In genomic region chr5:144267535-144268241, GRCm38 (mm10) we compare ENCODE assay signal across 8 mouse cellular contexts. TPM values are rescaled to one million over a fixed set of nuclear protein-coding genes. Genes with fewer than 3 reads are reported as not detected.
DNase-seq lines count a peak whose midpoint lies in the region; ATAC-seq and TF ChIP-seq lines count a peak whose summit lies in the region.

No protein-coding gene starts in this region.

- peak; percentile 66 for DNase-seq in layer of hippocampus, adult 11-12 months (ENCODE audit: low spot score)
- no peak for DNase-seq in layer of hippocampus, adult 8-10 months (ENCODE audit: low spot score in 2 of 2)
- DNase-seq in G1E (ENCODE audit: low spot score), result no peak
- peak; percentile 62 for DNase-seq in gastrocnemius, postnatal 10 days
- peak; percentile 79 to 82 for DNase-seq in kidney, postnatal 36 days
- no peak for DNase-seq in embryo, embryonic 10 days (ENCODE audit: low spot score)
- no peak for DNase-seq in liver, embryonic 11.5 days (ENCODE audit: low spot score)

- no peaks in the 10 kb centered on the region for H3K27me3 ChIP-seq in G1E (ENCODE audit: insufficient read depth, low read length)
- H3K27me3 ChIP-seq in liver, embryonic 11.5 days (replicated peaks; ENCODE audit: control insufficient read depth, insufficient read depth, low read length), result no peaks in the 10 kb centered on the region

- ATAC-seq in G1E (ENCODE audit: extremely low read depth, insufficient number of reproducible peaks, low FRiP score, poor library complexity, severe bottlenecking), result no peak
- ATAC-seq in erythroblast, adult 5-6 weeks (replicated peaks; ENCODE audit: low FRiP score, poor library complexity, severe bottlenecking), result no peak
- ATAC-seq in liver, embryonic 11.5 days (replicated peaks; ENCODE audit: low FRiP score), result no peak

- H3K4me2 ChIP-seq in liver, embryonic 11.5 days, result no peak overlapping the region

- peaks cover 67% of the 10 kb centered on the region for H3K36me3 ChIP-seq in G1E (replicated peaks)
- H3K36me3 ChIP-seq in liver, embryonic 11.5 days (ENCODE audit: control insufficient read depth, insufficient read depth, low read length), result peaks cover 10% of the 10 kb centered on the region

- H3K4me1 ChIP-seq in G1E (ENCODE audit: insufficient read depth, low read depth, low read length), result peaks cover 18% of the 10 kb centered on the region
- H3K4me1 ChIP-seq in liver, embryonic 11.5 days (replicated peaks; ENCODE audit: control insufficient read depth, insufficient read depth, low read length), result peaks cover 7% of the 10 kb centered on the region

- H3K27ac ChIP-seq in liver, embryonic 11.5 days (ENCODE audit: low read depth, low read length), result no peak overlapping the region

- WGBS in liver, embryonic 11.5 days, result 87% methylated on average over 8 of the region's 8 CpGs

- no peak overlapping the region for H3K4me3 ChIP-seq in G1E (ENCODE audit: low read depth, low read length)
- H3K4me3 ChIP-seq in liver, embryonic 11.5 days (ENCODE audit: low read depth, low read length), result no peak overlapping the region

- peak; percentile 11; the same call in 1 of the 2 replicates for TF ChIP-seq CTCF in G1E (IDR thresholded peaks at IDR 0.05; ENCODE audit: low read depth, low read length)

- H3K9me3 ChIP-seq in G1E (replicated peaks), result no peaks in the 10 kb centered on the region
- H3K9me3 ChIP-seq in liver, embryonic 11.5 days (ENCODE audit: control insufficient read depth, low read length), result no peaks in the 10 kb centered on the region

- no peak overlapping the region for H3K9ac ChIP-seq in liver, embryonic 11.5 days (ENCODE audit: low read depth, low read length)

RNA-seq across cellular contexts. Expression of gene Bri3, which starts 23.5 kb away (rescaled TPM):
- 10 to 100 TPM; 55.7 to 78.1 (median 67.5) TPM for total RNA-seq in layer of hippocampus, adult 8-10 months (2022)
- total RNA-seq in G1E (2014; fragmentation: Nextera tagmentation) (33.0 and 37.6 TPM in 2 replicates), G1E (2017) (60.2 and 63.4 TPM in 2 replicates)
- polyA plus RNA-seq in G1E (2012), result 58.1 and 75.9 TPM in 2 replicates
- 10 to 100 TPM; 44.2 to 48.4 TPM for total RNA-seq in gastrocnemius, postnatal 10 days (2021)
- 1.9 and 9.0 TPM in 2 replicates for total RNA-seq in erythroblast, adult 5-6 weeks (2015; ENCODE audit: low replicate concordance)
- total RNA-seq in erythroblast, adult 5-6 weeks (2017; ENCODE audit: low replicate concordance), result 7.6 and 19.7 TPM in 2 replicates
- 59.2 and 61.0 TPM in 2 replicates for polyA plus RNA-seq in liver, embryonic 11.5 days (2014; fragmentation: Nextera tagmentation; extraction: Ambion mirVana)

RNA-seq across cellular contexts. Expression of gene Tecpr1, which starts 44.3 kb away (rescaled TPM):
- 100 to 1,000 TPM; 103 to 120 (median 109) TPM for total RNA-seq in layer of hippocampus, adult 8-10 months (2022)
- 7.0 and 10.8 TPM in 2 replicates for total RNA-seq in G1E (2014; fragmentation: Nextera tagmentation)
- total RNA-seq in G1E (2017), result 17.5 and 20.1 TPM in 2 replicates
- 5.8 and 6.9 TPM in 2 replicates for polyA plus RNA-seq in G1E (2012)
- 10 to 100 TPM; 17.8 to 21.3 TPM for total RNA-seq in gastrocnemius, postnatal 10 days (2021)
- total RNA-seq in erythroblast, adult 5-6 weeks (2015; ENCODE audit: low replicate concordance), result 0.38 and 2.1 TPM in 2 replicates
- 0.56 and 0.94 TPM in 2 replicates for total RNA-seq in erythroblast, adult 5-6 weeks (2017; ENCODE audit: low replicate concordance)
- 7.5 and 8.9 TPM in 2 replicates for polyA plus RNA-seq in liver, embryonic 11.5 days (2014; fragmentation: Nextera tagmentation; extraction: Ambion mirVana)

Comparison
In these comparisons a context has a peak if more than half of its experiments do, and no peak if none do; other contexts are left out.
1. DNase-seq: peak in layer of hippocampus, adult 11-12 months (single experiment), gastrocnemius, postnatal 10 days (single experiment) and kidney, postnatal 36 days (2 of 2); none in layer of hippocampus, adult 8-10 months (0 of 2), G1E (single experiment), embryo, embryonic 10 days (single experiment) and liver, embryonic 11.5 days (single experiment).